Mouse (Mus musculus) heart, adult 2 months (tissue): Measurements from ENCODE around the gene 4931406P16Rik.

Experiments used
- CTCF ChIP-seq: fragments of 200-600 bp; IDR thresholded peaks from 2 replicates; pipeline ENCODE4 v1.8.1; 2022; ENCODE audit warnings: antibody characterized with exemption, mild to moderate bottlenecking, moderate library complexity
- EP300 ChIP-seq: fragments of 200-500 bp; IDR thresholded peaks from 2 replicates; pipeline ENCODE4 v1.6.1; 2011; ENCODE audit warnings: low read depth, low read length, control low read depth; ENCODE audit not compliant: insufficient read depth
- POLR2A ChIP-seq: fragments of 200-500 bp; IDR thresholded peaks from 2 replicates; pipeline ENCODE4 v1.6.1; 2011; ENCODE audit warnings: mild to moderate bottlenecking, low read depth, low read length, control low read depth; ENCODE audit not compliant: insufficient read depth

DNA sequence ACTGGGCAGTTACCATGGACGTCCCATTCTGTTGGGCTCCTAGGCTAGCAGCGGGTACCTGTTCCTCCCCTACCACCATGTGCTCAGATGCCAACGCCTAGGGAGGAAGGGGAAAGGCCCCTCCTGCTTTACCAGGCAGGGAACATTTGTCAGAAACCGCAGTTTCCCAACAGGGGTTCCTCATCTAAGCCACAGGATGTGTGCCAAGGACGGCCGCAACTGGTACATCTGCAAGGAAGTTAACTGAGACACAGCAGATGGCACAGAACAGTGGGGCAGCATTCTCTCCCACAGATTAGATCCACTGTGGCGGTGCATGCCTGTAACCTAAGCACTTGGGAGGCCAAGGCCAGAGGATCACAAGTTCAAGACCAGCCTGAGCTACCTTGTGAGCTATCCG lies 98.7 kb downstream of the 4931406P16Rik start:
- TF ChIP-seq EP300 (no peak), CTCF (no peak), POLR2A (no peak)
